Mouse (Mus musculus): ENCODE measurements at regions not wholly inside any gene's neighbourhood (a gene's known extent, or its start where the extent isn't known, plus 50 kb on each side); places are given as distances from the start of the nearest gene placed in this dataset.

GRCm38 (mm10) chr8:116200459-116200999 is 304.2 kb upstream of the Dynlrb2 start:
- TF ChIP-seq CTCF (IDR thresholded peaks at IDR 0.05; ENCODE audit: borderline replicate concordance, insufficient read depth, low read depth, low read length) = no peak
- TF ChIP-seq POLR2A (IDR thresholded peaks at IDR 0.05; ENCODE audit: borderline replicate concordance, insufficient read depth, low read length) = no peak

All from cerebellum, adult 2 months (tissue).